Mouse (Mus musculus) embryonic fibroblast, embryonic 13.5 days (primary cell): ENCODE results near the gene Ubd.

ENCODE experiments used
- CTCF ChIP-seq: IDR thresholded peaks from 2 replicates; pipeline ENCODE4 v1.5.1; 2011; ENCODE audit warnings: mild to moderate bottlenecking, control low read depth, low read length, moderate library complexity, borderline replicate concordance; ENCODE audit not compliant: insufficient read depth
- POLR2A ChIP-seq: IDR thresholded peaks from 2 replicates; pipeline ENCODE4 v1.6.1; 2011; ENCODE audit warnings: low read depth, mild to moderate bottlenecking, control low read depth, low read length, moderate library complexity

DNA sequence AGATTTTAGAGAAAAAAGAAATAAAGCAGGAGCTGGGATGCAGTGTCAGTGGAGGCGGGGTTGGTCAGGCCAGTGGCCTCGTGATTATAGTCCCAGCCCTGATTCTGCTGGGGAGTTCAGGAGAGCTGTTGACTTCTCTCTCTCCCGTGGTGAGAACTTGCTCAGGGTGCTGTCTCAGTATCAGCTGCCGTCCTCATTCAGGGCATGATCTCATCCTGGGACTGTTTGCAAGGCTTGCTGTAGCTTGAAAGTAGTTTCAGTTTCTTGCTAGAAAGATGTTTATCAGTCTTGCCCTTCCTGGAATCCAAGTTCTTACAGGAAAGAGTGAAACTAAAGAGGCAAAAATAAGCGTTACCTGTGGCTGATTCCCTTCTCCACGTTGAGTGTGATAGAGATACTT is 8.2 kb upstream of the Ubd start:
- no peak for TF ChIP-seq CTCF
- TF ChIP-seq POLR2A: no peak
